Mouse (Mus musculus): ENCODE results near the gene Impdh2. TPM values are rescaled to one million over a fixed set of nuclear protein-coding genes. Genes with fewer than 3 reads are reported as not detected.
A peak's percentile ranks its signal among the peaks of the same experiment; 100 is the strongest.

Impdh2 gene
- polyA plus RNA-seq, 1 experiment from 2014 or later = 107 TPM

DNA sequence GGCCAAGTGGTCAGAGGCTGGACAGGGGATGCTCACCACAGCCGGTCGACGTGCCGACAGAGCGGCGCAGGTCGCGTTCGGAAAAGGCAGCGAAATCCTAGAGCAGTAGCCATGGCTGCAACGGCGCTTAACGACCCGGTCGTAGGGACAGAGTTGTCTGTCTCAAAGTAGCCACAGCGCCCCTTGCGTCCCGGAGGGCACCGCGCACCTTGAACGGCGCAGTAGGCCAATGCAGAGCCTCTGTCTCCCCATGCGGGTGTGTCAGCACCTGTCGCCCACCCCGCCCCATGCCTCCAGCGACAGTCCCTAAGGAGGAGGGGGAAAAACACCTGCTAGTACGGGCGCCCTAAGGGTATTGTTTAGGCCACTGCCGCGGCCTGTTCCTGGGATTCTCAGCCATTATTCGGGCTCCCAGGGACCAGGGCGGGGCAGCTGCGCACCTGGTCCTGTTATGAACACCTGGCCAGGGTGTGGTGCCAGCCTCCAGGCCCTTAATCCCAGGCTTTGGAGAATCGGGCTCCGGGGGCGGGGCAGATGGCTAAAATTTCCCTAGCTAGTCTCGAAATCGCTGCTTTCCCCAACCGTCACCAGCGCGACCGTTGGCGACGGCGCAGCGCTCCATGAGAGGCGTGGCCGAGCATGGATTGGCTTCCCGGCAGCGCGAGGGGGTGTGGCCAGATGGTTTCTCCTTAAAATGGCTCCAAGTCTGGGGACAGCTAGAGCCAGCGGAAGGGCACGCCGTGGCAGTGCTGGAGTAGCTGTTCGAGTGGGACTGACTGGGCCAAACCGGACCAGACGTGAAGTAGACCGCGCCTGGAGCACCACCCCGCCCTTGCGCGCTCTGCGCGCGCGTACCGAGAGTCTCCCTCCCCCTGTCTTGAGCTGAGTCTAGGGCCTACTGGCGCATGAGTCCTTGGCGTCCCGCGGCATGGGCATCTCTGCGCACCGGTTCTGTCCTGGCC lies 7.0 kb downstream of the Impdh2 start, which contains the start of gene Ndufaf3:
Gene Ndufaf3, minus strand, starts transcription at position 620 of the 962 bp plus-strand sequence.
- Histone ChIP-seq H3K27me3 (ENCODE audit: control insufficient read depth, insufficient read depth, low read length) (no peaks in the 10 kb centered on the region), H3K27ac (replicated peaks; ENCODE audit: low read depth, low read length) (peak within 1 kb of the TSS; percentile 96), H3K4me3 (replicated peaks; ENCODE audit: low read depth, low read length) (peak within 1 kb of the TSS; percentile 73), H3K36me3 (ENCODE audit: control insufficient read depth, insufficient read depth, low read length) (peaks cover 50% of the 10 kb centered on the region), H3K4me1 (ENCODE audit: control insufficient read depth, insufficient read depth, low read length) (peaks cover 30% of the 10 kb centered on the region), H3K9me3 (ENCODE audit: control insufficient read depth, low read length) (no peaks in the 10 kb centered on the region), H3K4me2 (ENCODE audit: low read length) (peak within 1 kb of the TSS; percentile 100), H3K9ac (replicated peaks; ENCODE audit: low read length) (peak within 1 kb of the TSS; percentile 84)
- peak; percentile 85 for ATAC-seq (ENCODE audit: low FRiP score, low TSS enrichment)
- peak; percentile 97 for DNase-seq
- under 1% methylated on average over 73 of the region's 73 CpGs for WGBS

DNA sequence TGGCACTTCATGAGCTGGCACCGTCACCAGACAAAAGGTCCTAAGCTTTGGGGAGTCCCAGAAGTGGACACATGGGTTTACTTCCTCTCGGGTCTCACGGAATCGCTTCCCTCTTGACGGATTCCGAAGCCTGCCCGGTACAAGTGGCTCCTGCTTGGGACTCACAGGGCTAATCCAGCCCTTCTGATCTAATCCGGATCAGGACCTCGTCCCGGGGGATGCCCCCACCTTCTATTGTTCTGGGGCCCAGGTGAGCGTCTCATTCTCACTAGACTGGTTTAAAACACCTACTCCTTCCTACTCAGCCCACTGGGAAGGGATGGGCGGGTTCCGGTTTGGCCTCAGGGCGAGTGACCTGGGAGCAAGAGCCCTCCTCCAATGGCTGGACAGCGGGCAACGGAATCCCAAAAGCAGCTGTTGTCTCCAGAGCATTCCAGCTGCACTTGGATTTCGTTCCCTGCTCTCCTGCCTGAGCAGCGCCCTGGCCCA lies 7.9 kb downstream of the Impdh2 start:
- H3K4me2 ChIP-seq (ENCODE audit: low read length) = peak overlapping the region; percentile 100
- peak overlapping the region; percentile 96 for H3K27ac ChIP-seq (replicated peaks; ENCODE audit: low read depth, low read length)
- DNase-seq = no peak
- peaks cover 54% of the 10 kb centered on the region for H3K36me3 ChIP-seq (ENCODE audit: control insufficient read depth, insufficient read depth, low read length)
- peak overlapping the region; percentile 84 for H3K9ac ChIP-seq (replicated peaks; ENCODE audit: low read length)
- peak overlapping the region; percentile 73 for H3K4me3 ChIP-seq (replicated peaks; ENCODE audit: low read depth, low read length)
- peaks cover 30% of the 10 kb centered on the region for H3K4me1 ChIP-seq (ENCODE audit: control insufficient read depth, insufficient read depth, low read length)
- H3K27me3 ChIP-seq (ENCODE audit: control insufficient read depth, insufficient read depth, low read length) = no peaks in the 10 kb centered on the region
- 10% methylated on average over 18 of the region's 18 CpGs for WGBS
- H3K9me3 ChIP-seq (ENCODE audit: control insufficient read depth, low read length) = no peaks in the 10 kb centered on the region
- no peak for ATAC-seq (ENCODE audit: low FRiP score, low TSS enrichment)

DNA sequence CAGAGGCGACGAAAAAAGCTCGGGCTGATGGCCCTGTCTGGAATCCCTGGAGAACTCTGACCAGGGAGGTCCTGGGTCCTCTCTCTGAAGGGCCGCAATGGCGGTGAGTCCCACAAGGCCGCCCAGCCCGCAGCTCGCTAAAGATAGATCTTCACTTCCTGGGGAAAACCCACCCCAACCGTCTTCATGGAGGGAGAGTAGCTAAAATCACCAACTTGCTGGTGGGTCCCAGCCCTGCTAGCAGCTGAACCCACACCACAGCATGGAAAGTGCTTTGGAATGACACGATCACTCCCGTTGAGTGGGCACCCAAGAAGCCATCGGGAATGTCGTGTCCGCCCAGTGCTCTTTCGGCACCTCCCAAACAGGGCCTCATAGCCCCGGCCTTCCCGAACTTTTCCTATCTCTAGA lies 8.4 kb downstream of the Impdh2 start:
- H3K4me1 ChIP-seq (ENCODE audit: control insufficient read depth, insufficient read depth, low read length) = peaks cover 30% of the 10 kb centered on the region
- peaks cover 54% of the 10 kb centered on the region for H3K36me3 ChIP-seq (ENCODE audit: control insufficient read depth, insufficient read depth, low read length)
- H3K4me3 ChIP-seq (replicated peaks; ENCODE audit: low read depth, low read length) = peak overlapping the region; percentile 73

DNA sequence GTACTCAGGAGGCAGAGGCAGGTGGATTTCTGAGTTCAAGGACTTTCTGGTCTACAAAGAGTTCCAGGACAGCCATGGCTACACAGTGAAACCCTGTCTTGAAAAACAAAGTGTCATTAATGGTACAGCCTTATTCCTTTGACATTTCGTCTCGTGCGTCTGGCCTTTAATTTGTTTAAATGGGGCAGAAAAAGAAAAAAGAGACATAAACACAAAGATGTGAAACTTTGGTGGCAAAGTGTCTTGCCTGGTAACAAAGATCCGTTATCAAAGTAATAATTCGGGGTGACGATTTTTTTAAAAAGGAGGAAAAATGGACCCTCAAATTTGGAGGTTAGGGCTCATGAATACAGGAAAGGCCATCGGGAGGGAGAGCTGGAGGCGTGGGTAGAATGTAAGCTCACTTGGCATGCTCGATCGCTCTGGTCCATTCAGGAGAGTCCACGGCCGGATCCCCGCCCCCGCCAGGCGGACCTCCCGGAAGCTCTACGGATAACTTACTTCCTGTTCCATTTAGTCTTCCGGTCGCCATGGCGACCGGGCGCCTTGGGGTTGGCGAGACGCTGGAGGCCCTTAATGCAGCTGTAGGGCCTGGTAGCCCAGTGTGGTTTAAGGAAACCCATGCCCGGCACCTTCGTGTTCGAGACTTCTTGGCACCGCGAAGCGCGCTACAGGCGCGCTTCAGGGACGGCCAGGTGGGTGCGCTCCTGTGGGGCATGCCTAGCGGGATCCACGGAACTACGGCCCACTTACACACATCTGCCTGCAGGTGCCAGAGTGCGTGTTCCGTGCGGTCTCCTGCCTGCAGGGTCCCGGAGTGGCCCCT lies 9.5 kb downstream of the Impdh2 start, which contains the start of gene Dalrd3:
Gene Dalrd3, plus strand, starts transcription at position 506 of the 826 bp plus-strand sequence.
- WGBS = 7% methylated on average over 42 of the region's 42 CpGs
- Histone ChIP-seq H3K27me3 (ENCODE audit: control insufficient read depth, insufficient read depth, low read length) (no peaks in the 10 kb centered on the region), H3K27ac (replicated peaks; ENCODE audit: low read depth, low read length) (peak within 1 kb of the TSS; percentile 60), H3K4me1 (ENCODE audit: control insufficient read depth, insufficient read depth, low read length) (peaks cover 38% of the 10 kb centered on the region), H3K4me2 (ENCODE audit: low read length) (peak within 1 kb of the TSS; percentile 100), H3K9me3 (ENCODE audit: control insufficient read depth, low read length) (no peaks in the 10 kb centered on the region), H3K9ac (replicated peaks; ENCODE audit: low read length) (peak within 1 kb of the TSS; percentile 62), H3K4me3 (replicated peaks; ENCODE audit: low read depth, low read length) (peak within 1 kb of the TSS; percentile 53), H3K36me3 (ENCODE audit: control insufficient read depth, insufficient read depth, low read length) (peaks cover 54% of the 10 kb centered on the region)
- DNase-seq (peak; percentile 97), ATAC-seq (ENCODE audit: low FRiP score, low TSS enrichment) (peak; percentile 57)

More for the DNA sequence above, 8.4 kb downstream of the Impdh2 start:
- DNase-seq = no peak
- no peaks in the 10 kb centered on the region for H3K9me3 ChIP-seq (ENCODE audit: control insufficient read depth, low read length)
- no peak for ATAC-seq (ENCODE audit: low FRiP score, low TSS enrichment)
- H3K27ac ChIP-seq (replicated peaks; ENCODE audit: low read depth, low read length) = no peak overlapping the region
- no peak overlapping the region for H3K9ac ChIP-seq (replicated peaks; ENCODE audit: low read length)
- H3K27me3 ChIP-seq (ENCODE audit: control insufficient read depth, insufficient read depth, low read length) = no peaks in the 10 kb centered on the region
- H3K4me2 ChIP-seq (ENCODE audit: low read length) = peak overlapping the region; percentile 100
- 79% methylated on average over 17 of the region's 17 CpGs for WGBS

DNA sequence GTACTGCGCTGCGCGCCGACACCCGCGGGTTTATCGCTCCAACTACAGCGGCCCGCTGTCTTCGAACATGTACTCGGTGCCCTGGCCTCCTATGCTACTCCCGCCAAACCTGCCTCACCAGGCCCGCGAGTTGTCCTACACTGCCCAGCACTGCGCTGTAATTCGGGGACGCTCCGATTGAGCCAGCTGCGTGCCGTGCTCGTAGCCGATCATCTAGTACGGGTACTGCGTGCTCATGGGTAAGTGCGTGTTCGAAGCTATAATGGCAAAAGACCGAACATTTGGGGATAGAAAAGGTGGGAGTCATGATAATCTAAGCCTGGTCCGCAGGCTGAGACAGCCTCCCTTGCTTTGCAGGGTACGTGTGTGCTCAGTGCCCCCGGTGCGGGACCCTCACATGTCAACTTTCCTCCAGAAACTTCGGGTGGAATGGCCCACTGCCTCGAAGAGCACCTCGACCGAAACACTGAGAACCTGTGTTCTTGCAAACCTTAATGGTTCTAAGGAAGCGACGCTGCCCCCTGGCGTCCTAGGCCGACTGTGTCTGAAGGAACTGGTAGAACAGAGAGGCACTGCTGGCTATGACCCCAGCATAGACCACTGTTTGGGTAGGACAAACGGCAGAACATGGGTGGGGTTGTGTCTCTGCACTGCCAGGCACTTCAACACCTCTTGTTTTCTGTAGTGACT lies 10.3 kb downstream of the Impdh2 start:
- Histone ChIP-seq H3K27ac (replicated peaks; ENCODE audit: low read depth, low read length) (peak overlapping the region; percentile 60), H3K9ac (replicated peaks; ENCODE audit: low read length) (peak overlapping the region; percentile 62), H3K9me3 (ENCODE audit: control insufficient read depth, low read length) (no peaks in the 10 kb centered on the region), H3K27me3 (ENCODE audit: control insufficient read depth, insufficient read depth, low read length) (no peaks in the 10 kb centered on the region), H3K36me3 (ENCODE audit: control insufficient read depth, insufficient read depth, low read length) (peaks cover 55% of the 10 kb centered on the region), H3K4me1 (ENCODE audit: control insufficient read depth, insufficient read depth, low read length) (peaks cover 45% of the 10 kb centered on the region), H3K4me2 (ENCODE audit: low read length) (peak overlapping the region; percentile 97), H3K4me3 (replicated peaks; ENCODE audit: low read depth, low read length) (peak overlapping the region; percentile 53)
- 1% methylated on average over 40 of the region's 40 CpGs for WGBS
- ATAC-seq (ENCODE audit: low FRiP score, low TSS enrichment) (0 out of 2 replicates have a peak, but pooled peaks have one; percentile 1), DNase-seq (peak; percentile 86)

DNA sequence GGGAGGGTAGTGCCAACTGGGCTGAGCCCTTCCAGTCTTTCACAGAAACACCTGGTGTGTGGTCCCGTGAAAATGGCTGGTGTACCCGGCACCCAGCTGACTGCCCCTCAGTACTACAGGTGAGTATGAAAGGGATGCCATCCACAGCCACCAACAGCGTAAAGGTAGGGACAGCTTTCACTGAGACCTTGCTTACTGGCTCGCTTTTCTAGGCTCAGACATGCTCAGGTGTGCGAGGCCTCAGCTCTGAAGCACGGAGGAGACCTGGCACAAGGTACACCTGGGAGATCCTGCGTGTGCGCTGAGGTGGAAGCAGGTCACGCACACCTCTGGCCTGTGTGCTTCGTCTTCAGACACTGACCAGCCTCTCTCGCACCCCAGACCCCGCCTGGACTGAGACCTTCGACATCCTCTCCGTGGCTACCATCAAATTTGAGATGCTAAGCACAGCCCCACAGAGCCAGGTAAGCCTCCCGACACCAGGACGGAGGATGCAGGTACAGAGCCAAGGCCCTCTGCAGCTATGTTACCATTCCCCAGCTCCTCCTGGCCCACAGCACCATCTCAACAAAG lies 11.4 kb downstream of the Impdh2 start:
- no peak overlapping the region for H3K4me2 ChIP-seq (ENCODE audit: low read length)
- no peaks in the 10 kb centered on the region for H3K27me3 ChIP-seq (ENCODE audit: control insufficient read depth, insufficient read depth, low read length)
- peaks cover 49% of the 10 kb centered on the region for H3K4me1 ChIP-seq (ENCODE audit: control insufficient read depth, insufficient read depth, low read length)
- whole genome bisulfite sequencing = 97% methylated on average over 16 of the region's 16 CpGs
- H3K36me3 ChIP-seq (ENCODE audit: control insufficient read depth, insufficient read depth, low read length) = peaks cover 58% of the 10 kb centered on the region
- DNase-seq (no peak), ATAC-seq (ENCODE audit: low FRiP score, low TSS enrichment) (no peak)
- no peak overlapping the region for H3K4me3 ChIP-seq (replicated peaks; ENCODE audit: low read depth, low read length)
- no peak overlapping the region for H3K9ac ChIP-seq (replicated peaks; ENCODE audit: low read length)
- no peaks in the 10 kb centered on the region for H3K9me3 ChIP-seq (ENCODE audit: control insufficient read depth, low read length)
- no peak overlapping the region for H3K27ac ChIP-seq (replicated peaks; ENCODE audit: low read depth, low read length)

DNA sequence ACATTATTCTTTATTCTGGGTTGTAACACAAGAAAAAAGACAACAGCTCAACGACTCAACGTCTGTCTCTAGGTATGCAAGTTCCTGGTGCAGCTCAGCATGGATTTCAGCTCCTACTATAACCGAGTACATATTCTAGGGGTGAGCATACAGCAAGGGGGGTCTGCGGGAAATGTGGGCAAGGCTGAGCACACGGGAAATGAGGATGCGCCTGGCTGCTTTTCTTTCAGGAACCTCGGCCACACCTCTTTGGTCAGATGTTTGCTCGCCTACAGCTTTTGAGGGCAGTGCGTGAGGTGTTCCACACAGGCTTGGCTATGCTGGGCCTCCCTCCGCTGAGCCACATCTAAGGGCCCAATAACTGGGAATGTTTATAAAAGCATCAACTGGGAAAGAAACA lies 12.2 kb downstream of the Impdh2 start:
- ATAC-seq (ENCODE audit: low FRiP score, low TSS enrichment) = no peak
- H3K27me3 ChIP-seq (ENCODE audit: control insufficient read depth, insufficient read depth, low read length) = no peaks in the 10 kb centered on the region
- no peak overlapping the region for H3K4me2 ChIP-seq (ENCODE audit: low read length)
- WGBS = 78% methylated on average over 10 of the region's 10 CpGs
- H3K9me3 ChIP-seq (ENCODE audit: control insufficient read depth, low read length) = no peaks in the 10 kb centered on the region
- peaks cover 57% of the 10 kb centered on the region for H3K4me1 ChIP-seq (ENCODE audit: control insufficient read depth, insufficient read depth, low read length)
- no peak overlapping the region for H3K27ac ChIP-seq (replicated peaks; ENCODE audit: low read depth, low read length)
- H3K9ac ChIP-seq (replicated peaks; ENCODE audit: low read length) = no peak overlapping the region
- no peak overlapping the region for H3K4me3 ChIP-seq (replicated peaks; ENCODE audit: low read depth, low read length)
- peaks cover 58% of the 10 kb centered on the region for H3K36me3 ChIP-seq (ENCODE audit: control insufficient read depth, insufficient read depth, low read length)
- no peak for DNase-seq

All from midbrain, embryonic 14.5 days (tissue).